Mouse (Mus musculus): ENCODE measurements around the gene Agps. TPM values are rescaled to one million over a fixed set of nuclear protein-coding genes. Genes with fewer than 3 reads are reported as not detected.

Gene Agps
- total RNA-seq, 2 experiments from 2014 or later: 28.4 to 34.1 TPM

DNA sequence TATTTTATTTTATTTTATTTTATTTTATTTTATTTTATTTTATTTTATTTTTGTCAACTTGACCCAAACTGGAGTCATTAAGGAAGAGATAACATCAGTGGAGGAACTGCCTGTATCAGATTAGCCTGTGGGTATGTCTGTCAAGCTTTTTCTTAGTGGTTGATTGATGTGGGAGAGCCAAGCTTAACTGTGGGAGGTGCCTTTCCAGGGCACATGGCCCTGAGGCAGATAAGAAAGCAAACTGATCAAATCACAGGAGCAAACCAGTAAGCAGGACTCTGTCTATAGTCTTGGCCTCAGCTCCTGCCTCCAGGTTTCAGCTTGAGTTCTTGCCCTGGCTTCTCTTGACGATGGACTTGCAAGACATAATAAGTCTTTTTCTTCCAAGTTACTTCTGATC lies 6.4 kb upstream of the Agps start:
- DNase-seq (ENCODE audit: low spot score in 2 of 2): no peak

DNA sequence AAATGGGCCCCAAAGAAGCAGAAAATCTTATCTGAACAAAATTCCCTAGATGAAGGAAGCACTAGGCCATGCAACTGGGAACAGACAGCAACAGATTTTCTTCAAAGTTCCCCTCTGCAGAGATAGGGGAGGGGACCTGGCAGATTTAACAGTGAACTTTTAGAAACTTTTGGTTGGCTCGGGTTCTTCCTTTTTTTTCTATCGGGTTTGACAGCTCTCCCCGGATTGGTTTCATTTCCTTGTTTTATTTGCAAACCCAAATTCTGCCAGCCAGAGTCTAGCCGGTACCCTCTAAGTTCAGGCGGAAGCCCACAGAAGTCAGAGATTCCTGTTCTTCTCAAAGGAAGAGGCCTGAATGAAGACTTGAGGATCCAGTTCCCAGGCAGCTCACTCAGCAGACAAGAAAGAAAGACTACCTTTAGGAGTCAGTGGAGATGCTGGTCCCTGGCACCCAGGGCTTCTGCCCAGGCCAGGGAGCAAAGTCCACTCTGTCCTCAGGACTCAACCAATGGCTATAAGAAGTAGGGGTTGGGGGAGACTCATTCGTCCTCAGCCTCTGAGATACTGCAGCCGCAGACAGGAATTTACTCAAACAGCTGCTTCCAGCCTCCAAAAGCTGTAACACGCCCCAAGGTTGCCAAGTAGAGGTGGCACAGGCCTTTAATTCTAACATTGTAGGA lies 2.9 kb upstream of the Agps start:
- no peak for DNase-seq (ENCODE audit: low spot score in 2 of 2)

DNA sequence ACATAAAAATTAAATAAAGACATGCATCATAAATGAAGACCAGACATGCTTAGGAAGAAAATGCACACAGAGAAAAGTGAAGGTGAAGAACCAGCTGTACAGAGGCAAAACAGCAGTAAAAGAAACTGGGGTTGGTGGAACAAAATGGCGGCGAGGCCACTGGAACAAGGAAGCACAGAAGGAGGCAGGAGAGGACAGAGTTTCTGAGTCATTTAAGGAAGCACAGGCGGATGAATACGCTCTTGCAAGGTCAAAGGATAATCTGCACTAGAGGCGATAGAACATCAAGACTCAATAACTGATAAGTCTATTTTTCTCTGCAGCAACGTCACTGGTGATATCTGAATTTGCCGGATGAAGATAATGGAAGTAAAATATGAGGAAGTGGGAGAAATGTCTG lies 1.7 kb upstream of the Agps start:
- no peak for DNase-seq (ENCODE audit: low spot score in 2 of 2)

DNA sequence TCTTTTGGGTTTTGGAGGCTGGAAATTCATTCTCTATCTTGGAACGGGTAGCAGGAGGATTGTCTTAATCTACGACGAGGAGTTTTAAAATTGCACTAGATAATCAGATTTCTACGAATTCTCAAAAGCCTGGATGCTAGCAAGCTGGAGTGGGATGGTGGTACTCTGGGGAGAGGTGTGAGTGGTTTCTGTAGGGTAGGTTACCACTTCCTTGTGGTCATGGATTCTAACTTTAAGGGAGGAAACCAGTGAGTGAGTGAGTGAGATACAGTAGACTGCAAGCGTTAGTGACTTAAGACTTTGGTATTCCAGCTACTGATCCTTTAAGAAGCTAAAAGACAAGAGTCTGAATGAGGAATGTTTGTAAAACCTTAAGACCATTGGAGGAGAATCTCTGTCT lies 804 bp downstream of the Agps start:
- DNase-seq (ENCODE audit: low spot score in 2 of 2): no peak

DNA sequence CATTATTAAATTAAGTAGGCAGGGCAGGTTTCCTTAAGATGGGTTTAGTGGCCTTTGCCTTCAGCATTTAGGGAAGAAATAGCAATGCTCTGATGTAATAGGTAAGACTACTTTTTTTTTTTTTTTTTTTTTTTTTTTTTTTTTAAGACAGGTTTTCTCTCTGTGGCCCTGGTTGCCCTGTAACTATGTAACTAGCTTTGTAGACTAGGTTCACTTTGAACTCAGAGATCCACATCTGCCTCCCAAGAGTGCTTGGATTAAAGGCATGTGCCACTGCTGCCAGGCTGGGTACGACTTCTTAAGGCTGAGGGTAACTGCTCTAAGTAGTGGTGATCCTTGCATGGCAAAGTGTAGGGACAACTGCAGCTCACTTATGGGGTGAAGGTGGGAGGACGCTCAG lies 2.5 kb downstream of the Agps start:
- no peak for DNase-seq (ENCODE audit: low spot score in 2 of 2)

DNA sequence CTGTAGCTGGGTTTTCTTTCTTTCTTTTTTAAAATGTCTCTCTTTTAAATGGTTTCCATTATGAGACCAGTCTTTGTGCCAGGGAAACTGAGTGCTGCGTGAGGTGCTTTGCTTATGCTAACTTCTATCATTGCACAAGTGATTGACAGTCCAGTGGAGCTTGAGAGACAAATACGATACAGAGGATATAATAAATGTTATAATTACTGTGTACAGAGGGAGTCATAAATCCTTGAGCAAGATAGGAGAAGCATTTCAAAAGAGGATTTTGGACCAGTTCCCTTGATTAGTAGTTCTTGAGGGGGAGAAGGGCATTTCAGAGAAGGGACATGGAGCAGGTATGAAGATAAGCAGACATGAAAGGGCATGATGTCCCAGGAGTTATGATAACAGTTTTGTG lies 10.3 kb downstream of the Agps start:
- DNase-seq (ENCODE audit: low spot score in 2 of 2): no peak

DNA sequence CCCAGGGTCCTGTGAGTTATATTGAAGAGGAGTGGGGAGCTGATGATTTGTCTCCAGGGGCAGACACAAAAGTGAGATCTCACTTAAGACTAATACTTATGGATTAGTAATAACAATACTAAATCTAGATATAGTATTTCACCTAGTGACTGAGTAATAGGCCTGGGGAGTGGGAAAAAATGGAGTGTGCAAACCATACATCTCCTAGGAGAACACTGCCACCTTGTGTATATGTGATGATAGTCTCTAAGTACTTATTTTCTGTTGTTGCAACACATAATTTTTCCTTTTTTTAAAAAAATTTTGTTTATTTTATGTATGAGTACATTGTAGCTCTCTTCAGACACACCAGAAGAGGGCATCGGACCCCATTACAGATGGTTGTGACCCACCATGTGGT lies 15.7 kb downstream of the Agps start:
- no peak for DNase-seq (ENCODE audit: low spot score in 2 of 2)

DNA sequence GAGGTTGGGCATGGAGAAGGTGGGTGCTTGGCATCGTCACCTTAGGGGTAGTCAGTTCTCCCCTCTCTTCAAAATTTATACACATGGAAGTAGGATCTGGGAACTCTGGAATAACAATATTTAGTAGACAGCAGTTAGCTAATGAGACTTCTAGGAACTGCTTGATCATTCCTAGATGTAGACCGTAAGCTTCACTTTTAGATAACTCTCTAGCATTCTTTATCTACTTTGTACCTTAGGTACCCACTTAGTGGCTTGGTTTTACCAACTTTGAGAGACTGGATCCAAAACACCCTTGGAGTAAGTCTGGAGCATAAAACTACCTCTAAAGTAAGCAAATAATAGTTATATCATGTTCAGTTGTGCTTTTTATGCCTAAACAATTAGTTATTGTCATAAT lies 20.5 kb downstream of the Agps start:
- DNase-seq (ENCODE audit: low spot score in 2 of 2): no peak

DNA sequence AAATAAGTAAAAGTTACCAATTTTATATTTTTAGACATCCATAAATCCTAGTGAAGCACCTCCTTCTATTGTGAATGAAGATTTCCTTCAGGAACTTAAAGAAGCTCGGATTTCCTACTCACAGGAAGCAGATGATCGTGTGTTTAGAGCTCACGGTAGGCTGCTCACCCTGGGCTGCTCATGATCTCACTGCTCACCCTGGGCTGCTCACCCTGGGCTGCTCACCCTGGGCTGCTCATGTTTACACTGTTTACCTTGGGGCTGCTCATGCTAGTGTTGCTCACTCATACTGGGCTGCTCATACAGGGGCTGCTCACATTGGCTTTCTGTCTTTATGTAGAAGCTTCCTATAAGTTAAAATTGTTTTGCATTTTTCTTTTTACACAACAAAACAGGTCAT lies 22.2 kb downstream of the Agps start:
- DNase-seq (ENCODE audit: low spot score in 2 of 2): no peak

DNA sequence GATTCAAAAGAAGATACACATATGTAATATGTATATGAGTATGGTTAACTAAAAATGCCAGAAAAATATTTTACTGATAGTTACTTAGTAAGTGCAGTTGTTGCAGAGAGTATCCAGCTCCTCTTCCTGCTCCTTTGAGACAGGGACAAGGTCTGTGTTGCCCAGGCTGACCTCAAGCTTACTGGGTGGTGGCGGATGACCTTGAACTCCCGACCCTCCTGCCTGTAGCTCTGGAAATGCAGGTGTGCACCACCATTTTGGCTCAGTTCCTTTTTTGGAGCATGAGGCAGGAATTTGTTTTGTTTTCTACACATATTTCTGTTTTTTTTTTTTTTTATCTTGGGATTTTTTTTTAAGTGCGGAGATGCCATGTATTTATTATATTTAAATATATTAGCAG lies 29.1 kb downstream of the Agps start:
- DNase-seq (ENCODE audit: low spot score in 2 of 2): no peak

DNA sequence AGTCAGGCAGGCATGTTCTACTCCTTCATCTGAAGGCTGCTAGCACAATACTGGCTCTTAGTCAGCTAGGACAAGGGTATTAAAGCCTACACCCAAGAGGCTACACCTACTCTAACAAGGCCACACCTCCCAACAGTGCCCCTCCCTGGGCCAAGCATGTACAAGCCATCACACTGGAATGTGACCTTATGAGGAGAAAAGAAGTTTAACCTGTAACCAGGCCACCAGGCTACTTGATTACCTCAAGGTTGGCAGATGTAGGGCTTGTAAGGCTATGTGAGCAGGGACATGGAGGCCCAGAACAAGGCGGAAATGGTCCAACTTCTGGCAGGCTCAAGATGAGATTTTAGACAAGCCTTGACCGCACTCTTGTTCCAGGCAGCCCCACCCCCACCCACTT lies 37.6 kb downstream of the Agps start:
- no peak for DNase-seq (ENCODE audit: low spot score in 2 of 2)

DNA sequence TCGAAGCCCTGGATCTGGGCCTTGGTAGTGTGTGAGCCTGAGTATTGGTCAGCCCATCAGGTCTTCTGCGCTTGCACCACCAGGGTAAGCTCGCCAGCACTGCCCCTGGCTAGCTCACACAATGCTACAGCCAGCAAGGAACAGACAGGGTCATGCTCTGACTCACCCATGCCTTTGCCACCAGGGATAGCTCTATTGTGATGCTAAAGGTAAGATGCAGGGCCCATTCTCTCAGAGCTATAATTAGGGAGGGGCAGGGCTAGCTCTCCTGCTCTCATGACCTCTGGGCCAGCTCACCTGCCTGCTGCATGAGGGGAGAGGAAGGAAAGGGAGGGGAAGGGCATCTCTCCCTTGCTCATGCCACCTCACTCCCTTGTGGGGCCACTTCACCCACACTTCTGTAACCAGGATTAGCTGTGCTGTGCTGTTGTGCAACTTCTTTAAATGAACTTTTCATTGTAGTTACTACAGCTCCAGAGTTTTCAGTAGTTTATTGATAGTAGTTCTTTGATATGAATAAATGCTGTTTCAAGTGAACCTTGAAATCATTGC lies 42.1 kb downstream of the Agps start:
- DNase-seq (ENCODE audit: low spot score in 2 of 2): no peak

DNA sequence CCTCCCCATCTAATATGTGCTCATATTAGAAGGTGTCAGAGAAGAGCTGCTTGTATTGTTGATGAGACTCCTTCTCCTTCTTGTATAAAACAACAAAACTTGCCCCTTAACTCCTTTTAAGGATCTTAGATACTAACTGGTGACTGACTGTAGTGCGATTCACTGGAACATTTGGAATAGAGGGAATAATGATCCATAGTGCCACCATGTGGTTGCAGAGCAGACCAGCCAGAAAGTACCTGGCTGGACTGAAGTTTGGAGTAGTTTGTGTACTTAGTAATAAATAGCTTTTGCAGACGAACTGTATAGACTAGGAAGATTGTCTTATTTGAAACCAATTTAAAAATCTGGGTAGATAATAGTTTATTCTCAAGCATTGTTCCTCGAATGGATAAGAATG lies 47.8 kb downstream of the Agps start:
- no peak for DNase-seq (ENCODE audit: low spot score in 2 of 2)

DNA sequence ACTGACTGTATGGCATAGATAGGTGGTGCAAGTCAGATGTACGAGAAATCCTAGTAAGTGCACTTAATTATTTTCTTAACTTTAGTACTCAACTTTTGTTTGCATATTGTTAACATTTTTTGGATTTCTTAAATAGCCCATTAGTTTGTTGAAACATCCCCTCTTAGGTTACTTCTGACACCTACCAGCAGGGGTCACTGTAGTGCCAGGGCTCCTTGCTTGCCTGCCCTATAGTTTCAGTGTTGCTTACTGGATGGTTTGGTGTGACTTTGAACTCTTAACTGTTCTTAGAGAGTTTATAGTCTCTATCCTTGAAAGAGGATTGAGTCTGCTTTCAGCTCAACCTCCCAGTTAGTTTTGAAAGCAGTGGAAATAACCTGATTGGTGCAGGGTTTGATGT lies 51.6 kb downstream of the Agps start:
- peak; percentile 64 to 74 for DNase-seq (ENCODE audit: low spot score in 2 of 2)

DNA sequence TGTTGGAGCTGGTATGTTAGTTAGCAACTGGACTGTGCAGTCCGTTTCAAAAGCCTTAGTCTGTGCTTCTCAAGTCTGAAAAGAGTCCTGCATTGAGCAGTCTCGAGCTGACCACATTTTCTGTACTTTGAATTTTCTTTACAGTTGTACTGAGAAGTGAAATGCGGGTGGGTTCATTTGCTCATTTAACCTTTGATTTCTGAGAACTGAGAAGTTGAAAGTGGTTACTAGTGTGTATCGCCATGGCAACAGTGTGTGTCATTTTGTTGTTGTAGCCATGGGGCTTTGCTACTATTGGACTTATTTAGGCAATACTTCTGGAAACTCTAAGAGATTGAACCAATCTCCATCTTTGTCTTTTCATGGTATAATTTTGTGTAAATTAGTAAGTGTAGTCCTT lies 60.0 kb downstream of the Agps start:
- no peak for DNase-seq (ENCODE audit: low spot score in 2 of 2)

DNA sequence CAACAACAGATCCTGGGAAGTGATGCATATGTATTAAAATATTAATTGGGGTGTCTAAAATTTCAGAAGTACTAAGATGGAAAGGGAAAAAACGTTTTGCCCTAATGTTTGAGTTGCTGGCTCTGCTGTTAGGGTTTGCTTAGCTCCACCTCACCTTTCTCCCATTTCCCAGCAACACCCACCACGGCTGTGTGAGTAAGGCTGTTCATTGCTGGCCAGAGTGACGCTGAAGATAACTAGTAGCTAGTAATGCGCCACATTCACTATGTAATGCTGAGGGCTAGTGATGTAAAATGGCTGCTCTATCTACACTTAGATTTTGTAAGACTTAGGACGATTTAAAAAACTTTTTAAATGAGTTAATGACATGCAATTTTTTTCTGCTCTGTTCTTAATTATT lies 63.7 kb downstream of the Agps start:
- DNase-seq (ENCODE audit: low spot score in 2 of 2): no peak

DNA sequence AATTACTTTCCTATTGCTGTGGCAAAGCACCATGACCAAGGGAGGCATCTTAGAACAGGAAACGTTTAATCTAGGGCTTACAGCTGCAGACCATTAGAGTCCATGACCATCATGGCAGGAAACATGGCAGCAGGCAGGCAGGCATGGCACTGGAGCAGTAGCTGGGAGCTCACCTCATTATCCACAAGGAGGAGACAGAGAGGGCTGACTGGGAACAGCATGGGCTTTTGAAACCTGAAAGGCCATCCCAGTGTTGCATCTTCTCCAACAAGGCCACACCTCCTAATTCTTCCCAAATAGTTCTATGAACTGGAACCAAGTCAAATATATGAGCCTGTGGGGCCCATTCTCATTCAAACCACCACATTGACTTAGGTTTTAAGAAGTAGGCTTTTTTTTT lies 68.3 kb downstream of the Agps start:
- no peak for DNase-seq (ENCODE audit: low spot score in 2 of 2)

DNA sequence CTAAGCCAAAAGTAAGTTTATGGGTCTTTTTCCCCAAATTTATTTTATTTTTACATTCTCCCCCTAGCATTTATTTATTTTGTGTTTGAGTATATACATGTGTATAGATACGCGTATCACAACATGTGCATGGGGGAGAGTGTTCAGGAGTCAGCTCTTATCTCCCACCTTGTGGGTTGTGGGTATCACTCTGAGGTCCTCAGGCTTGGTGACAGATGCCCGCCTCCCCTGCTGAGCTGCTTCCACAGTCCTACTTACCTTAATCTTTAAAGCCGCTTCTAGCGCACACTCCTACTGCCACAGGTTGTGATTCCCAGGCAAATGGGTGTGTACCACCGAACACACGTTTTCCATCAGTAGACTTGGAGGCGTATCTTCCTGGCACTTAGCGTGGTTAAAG lies 69.9 kb downstream of the Agps start:
- DNase-seq (ENCODE audit: low spot score in 2 of 2): no peak

DNA sequence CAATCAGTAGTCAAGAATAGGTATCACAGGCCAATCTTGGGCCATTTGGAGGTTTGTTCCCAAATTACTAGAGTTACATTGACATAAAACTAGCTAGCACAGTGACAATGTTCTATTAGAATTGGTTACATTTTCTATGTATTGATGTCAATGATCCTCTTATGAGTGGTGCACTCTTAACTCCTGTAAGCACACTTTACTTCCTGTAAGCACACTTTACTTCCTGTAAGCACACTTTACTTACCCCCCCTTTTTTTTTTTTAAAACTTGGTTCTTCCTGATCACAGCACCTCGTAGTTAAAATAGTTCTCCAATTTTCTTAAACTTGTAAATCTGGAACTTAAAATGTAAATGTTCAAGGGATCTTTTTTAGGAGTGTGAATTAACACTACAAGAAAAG lies 75.2 kb downstream of the Agps start:
- DNase-seq (ENCODE audit: low spot score in 2 of 2): no peak

DNA sequence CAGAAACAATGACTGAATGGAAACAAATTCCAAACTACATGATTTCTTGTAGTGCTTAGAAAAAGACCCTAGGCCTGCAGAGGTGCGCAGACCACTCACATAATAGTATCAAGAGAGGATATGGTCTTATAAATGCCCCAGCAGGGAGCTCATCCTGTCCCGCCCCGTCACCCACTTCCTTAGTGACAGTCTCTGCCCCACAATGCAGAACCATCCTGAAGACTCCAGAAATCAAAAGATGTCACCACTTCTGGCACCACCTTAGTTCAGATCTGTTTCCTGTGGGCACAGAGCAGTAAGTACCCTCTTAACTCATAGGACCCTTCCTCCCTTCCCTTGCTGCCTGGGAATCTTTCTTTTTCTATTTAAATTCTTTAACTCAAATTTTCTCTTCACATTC lies 83.1 kb downstream of the Agps start:
- DNase-seq (ENCODE audit: low spot score in 2 of 2): no peak

DNA sequence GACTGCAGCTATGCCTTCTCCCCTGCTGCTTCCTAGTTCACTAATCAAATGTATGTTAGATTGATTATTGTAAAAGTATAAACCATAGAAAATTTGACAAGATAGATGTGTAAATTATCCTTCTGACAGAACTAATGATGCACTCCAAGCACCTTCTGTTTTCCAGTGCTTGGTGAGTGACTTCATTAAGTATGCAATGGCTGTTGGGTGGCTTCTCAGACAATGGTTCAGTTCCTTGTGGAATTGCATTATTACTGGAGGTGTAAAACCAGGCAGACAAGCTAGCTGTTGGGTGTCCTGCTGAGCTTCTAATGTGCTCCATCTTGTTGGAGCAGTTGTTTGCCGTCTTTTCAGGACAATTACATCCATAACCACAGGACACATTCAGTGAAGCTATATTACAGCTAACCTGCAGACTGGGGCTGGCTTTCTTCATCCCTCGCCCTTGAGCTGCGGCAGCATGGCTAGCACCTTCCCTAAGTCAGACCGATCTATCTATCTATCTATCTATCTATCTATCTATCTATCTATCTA lies 91.9 kb downstream of the Agps start:
- DNase-seq (ENCODE audit: low spot score in 2 of 2): no peak

DNA sequence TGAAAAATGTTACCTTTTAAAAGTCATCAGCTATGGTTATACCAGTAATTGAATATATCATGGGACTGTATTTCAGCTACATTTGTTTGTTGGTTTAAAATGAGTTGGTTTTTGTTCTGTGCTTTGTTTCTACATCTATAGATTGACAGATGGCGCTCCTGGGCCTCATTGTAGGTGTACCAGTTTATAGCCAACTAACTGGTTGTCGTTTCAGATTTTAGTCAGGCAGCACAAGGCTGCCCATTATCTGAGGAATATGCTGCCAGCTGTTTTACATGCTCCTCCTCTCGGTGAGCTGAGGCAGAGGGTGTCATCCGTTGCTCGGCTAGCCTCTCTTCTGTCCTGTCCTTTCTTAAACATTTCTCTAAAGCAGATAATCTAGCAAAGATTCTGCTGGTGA lies 94.1 kb downstream of the Agps start:
- DNase-seq (ENCODE audit: low spot score in 2 of 2): no peak

DNA sequence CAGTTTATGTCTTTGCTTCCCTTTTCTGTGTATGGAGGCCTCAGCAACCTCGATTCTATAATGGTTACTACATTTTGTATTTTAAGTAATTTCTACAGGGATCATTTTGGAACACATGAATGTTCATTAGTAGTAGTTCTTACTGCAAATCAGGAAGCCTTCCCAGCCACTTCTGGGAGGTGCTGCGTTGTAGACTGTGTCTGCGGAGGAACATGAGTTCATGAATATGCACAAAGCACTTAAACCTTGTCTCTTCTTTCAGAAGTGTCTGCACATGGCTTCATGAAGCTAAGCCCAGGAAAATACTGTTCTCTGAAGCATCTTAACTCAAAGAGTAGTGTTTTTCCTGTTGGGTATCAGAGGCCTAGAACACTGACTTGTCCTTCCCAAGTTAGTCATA lies 96.0 kb downstream of the Agps start:
- DNase-seq (ENCODE audit: low spot score in 2 of 2): no peak

Data from adrenal gland, adult 18-20 months (tissue).